Comparison of ENCODE assay signal across 9 mouse cellular contexts in the genomic region with DNA sequence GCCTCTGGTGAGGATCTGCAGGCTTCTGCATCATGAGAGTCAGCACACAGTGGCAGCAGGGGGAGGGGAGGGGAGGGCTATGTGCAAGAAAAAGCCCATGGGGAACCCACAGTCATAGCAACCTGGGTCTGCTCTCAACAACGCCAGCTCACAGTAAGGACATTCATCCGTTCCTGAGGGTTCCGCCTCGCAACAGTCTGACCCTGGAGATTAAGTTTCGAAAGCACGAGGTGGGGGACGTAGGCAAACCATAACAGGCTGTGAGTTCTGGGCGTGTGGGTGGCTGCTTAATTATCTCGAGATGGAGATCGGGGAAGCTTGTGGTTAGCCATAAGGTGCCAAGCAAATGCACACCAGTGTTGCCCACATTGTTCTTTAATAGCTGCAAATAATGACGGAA. TPM values are rescaled to one million over a fixed set of nuclear protein-coding genes. Genes with fewer than 3 reads are reported as not detected.
DNase-seq lines count a peak whose midpoint lies in the region; ATAC-seq and TF ChIP-seq lines count a peak whose summit lies in the region.
"Had no signal": no experiment of that assay in that cellular context is flagged by ENCODE, and none has a peak within 500 bp of the region (broad histone marks: within the 10 kb centered on the region; RNA-seq: fewer than 3 reads in every experiment).

No protein-coding gene starts in this region.

- no peak overlapping the region for H3K9ac ChIP-seq in forebrain, embryonic 14.5 days (ENCODE audit: low read length)
- no peak overlapping the region for H3K9ac ChIP-seq in limb, embryonic 14.5 days (ENCODE audit: low read depth, low read length, severe bottlenecking)
- H3K9ac ChIP-seq in lung, postnatal 0 days (replicated peaks; ENCODE audit: low read depth), result no peak overlapping the region

- H3K36me3 ChIP-seq in forebrain, embryonic 14.5 days (ENCODE audit: control insufficient read depth, insufficient read depth, low read length), result no peaks in the 10 kb centered on the region
- H3K36me3 ChIP-seq in limb, embryonic 14.5 days (ENCODE audit: control insufficient read depth, insufficient read depth, low read length), result no peaks in the 10 kb centered on the region
- H3K36me3 ChIP-seq in lung, postnatal 0 days (ENCODE audit: insufficient read depth, low read length), result no peaks in the 10 kb centered on the region
- H3K36me3 ChIP-seq: heart, embryonic 15.5 days had no signal

- H3K4me3 ChIP-seq in forebrain, embryonic 14.5 days (ENCODE audit: low read depth, low read length), result no peak overlapping the region
- H3K4me3 ChIP-seq in limb, embryonic 14.5 days (replicated peaks; ENCODE audit: low read length), result no peak overlapping the region
- H3K4me3 ChIP-seq in lung, postnatal 0 days (ENCODE audit: low read depth, low read length), result no peak overlapping the region
- H3K4me3 ChIP-seq: heart, embryonic 15.5 days had no signal

- TF ChIP-seq EP300 in lung, postnatal 0 days (IDR thresholded peaks at IDR 0.05), result no peak

- H3K4me2 ChIP-seq in forebrain, embryonic 14.5 days (ENCODE audit: low read length), result 0 out of 2 replicates have a peak overlapping the region, but pooled peaks have one; percentile 5
- H3K4me2 ChIP-seq in limb, embryonic 14.5 days (replicated peaks; ENCODE audit: low read depth, low read length, severe bottlenecking), result no peak overlapping the region
- no peak overlapping the region for H3K4me2 ChIP-seq in lung, postnatal 0 days (replicated peaks; ENCODE audit: low read depth, low read length)
- H3K4me2 ChIP-seq: heart, embryonic 15.5 days had no signal

- H3K9me3 ChIP-seq in forebrain, embryonic 14.5 days (replicated peaks; ENCODE audit: control insufficient read depth, low read length), result no peaks in the 10 kb centered on the region
- H3K9me3 ChIP-seq in limb, embryonic 14.5 days (ENCODE audit: control insufficient read depth, low read length), result no peaks in the 10 kb centered on the region
- H3K9me3 ChIP-seq in lung, postnatal 0 days (ENCODE audit: low read length), result no peaks in the 10 kb centered on the region
- H3K9me3 ChIP-seq: heart, embryonic 15.5 days had no signal

- H3K4me1 ChIP-seq in forebrain, embryonic 14.5 days (ENCODE audit: control insufficient read depth, insufficient read depth, low read length), result peaks cover 7% of the 10 kb centered on the region
- no peaks in the 10 kb centered on the region for H3K4me1 ChIP-seq in limb, embryonic 14.5 days (ENCODE audit: control insufficient read depth, insufficient read depth, low read length)
- no peaks in the 10 kb centered on the region for H3K4me1 ChIP-seq in lung, postnatal 0 days (ENCODE audit: insufficient read depth, low read depth, low read length)

- H3K27me3 ChIP-seq in forebrain, embryonic 14.5 days (replicated peaks; ENCODE audit: control insufficient read depth, insufficient read depth, low read length), result no peaks in the 10 kb centered on the region
- no peaks in the 10 kb centered on the region for H3K27me3 ChIP-seq in limb, embryonic 14.5 days (ENCODE audit: control insufficient read depth, insufficient read depth, low read length)
- H3K27me3 ChIP-seq in lung, postnatal 0 days (replicated peaks; ENCODE audit: insufficient read depth, low read length), result no peaks in the 10 kb centered on the region

- 27% methylated on average over 11 of the region's 11 CpGs for WGBS in forebrain, embryonic 14.5 days
- WGBS in limb, embryonic 14.5 days, result 38% methylated on average over 11 of the region's 11 CpGs
- WGBS in lung, postnatal 0 days, result 39% methylated on average over 11 of the region's 11 CpGs

- no peak overlapping the region for H3K27ac ChIP-seq in forebrain, embryonic 14.5 days (ENCODE audit: low read depth, low read length)
- no peak overlapping the region for H3K27ac ChIP-seq in limb, embryonic 14.5 days (replicated peaks; ENCODE audit: low read depth, low read length)
- H3K27ac ChIP-seq in lung, postnatal 0 days (ENCODE audit: low read length), result no peak overlapping the region
- H3K27ac ChIP-seq: heart, embryonic 15.5 days had no signal

- ATAC-seq in forebrain, embryonic 14.5 days, result no peak
- ATAC-seq in limb, embryonic 14.5 days (ENCODE audit: low FRiP score, low read depth), result no peak
- no peak for ATAC-seq in lung, postnatal 0 days

- no peak for TF ChIP-seq CTCF in lung, postnatal 0 days (IDR thresholded peaks at IDR 0.05)

- peak; percentile 5 for DNase-seq in right cerebral cortex, adult 18-20 months
- DNase-seq in right cerebral cortex, postnatal 4 days, result no peak
- DNase-seq in forebrain, embryonic 14.5 days (ENCODE audit: low spot score), result peak; percentile 42
- DNase-seq in limb, embryonic 14.5 days (ENCODE audit: low spot score), result peak; percentile 18
- DNase-seq in retina, postnatal 1 day, result peak; percentile 73
- DNase-seq in urinary bladder, adult 2 months (ENCODE audit: low spot score), result no peak
- no peak for DNase-seq in cerebellum, adult 9-11 months
- no peak for DNase-seq in lung, postnatal 0 days (ENCODE audit: low spot score)

- TF ChIP-seq POLR2A in limb, embryonic 14.5 days (IDR thresholded peaks at IDR 0.05; ENCODE audit: borderline replicate concordance, extremely low read depth, insufficient read depth, insufficient read length), result no peak

RNA-seq across cellular contexts. Expression of a gene that starts 34.5 kb away (rescaled TPM):
- 154 and 176 TPM in 2 replicates for polyA plus RNA-seq in forebrain, embryonic 14.5 days (2014; fragmentation: Nextera tagmentation; extraction: Ambion mirVana)
- 152 and 176 TPM in 2 replicates for polyA plus RNA-seq in limb, embryonic 14.5 days (2012; rRNA removed)
- polyA plus RNA-seq in limb, embryonic 14.5 days (2014; fragmentation: Nextera tagmentation; extraction: Ambion mirVana), result 227 and 255 TPM in 2 replicates
- polyA plus RNA-seq in urinary bladder, adult 2 months (2012; rRNA removed), result 116 and 146 TPM in 2 replicates
- polyA plus RNA-seq in lung, postnatal 0 days (2015; fragmentation: Nextera tagmentation; extraction: Ambion mirVana), result 144 and 151 TPM in 2 replicates

RNA-seq across cellular contexts. Expression of a gene that starts 42.3 kb away (rescaled TPM):
- 0.25 and 0.62 TPM in 2 replicates for polyA plus RNA-seq in forebrain, embryonic 14.5 days (2014; fragmentation: Nextera tagmentation; extraction: Ambion mirVana)
- 5.0 and 5.5 TPM in 2 replicates for polyA plus RNA-seq in limb, embryonic 14.5 days (2012; rRNA removed)
- polyA plus RNA-seq in limb, embryonic 14.5 days (2014; fragmentation: Nextera tagmentation; extraction: Ambion mirVana), result 4.0 and 5.0 TPM in 2 replicates
- 0.19 and 0.25 TPM in 2 replicates for polyA plus RNA-seq in urinary bladder, adult 2 months (2012; rRNA removed)
- 0.30 and 0.52 TPM in 2 replicates for polyA plus RNA-seq in lung, postnatal 0 days (2015; fragmentation: Nextera tagmentation; extraction: Ambion mirVana)

RNA-seq across cellular contexts. Expression of a gene that starts 58.0 kb away (rescaled TPM):
- 10.4 and 15.8 TPM in 2 replicates for polyA plus RNA-seq in forebrain, embryonic 14.5 days (2014; fragmentation: Nextera tagmentation; extraction: Ambion mirVana)
- polyA plus RNA-seq in limb, embryonic 14.5 days (2012; rRNA removed), result 28.9 and 34.0 TPM in 2 replicates
- 15.0 and 16.4 TPM in 2 replicates for polyA plus RNA-seq in limb, embryonic 14.5 days (2014; fragmentation: Nextera tagmentation; extraction: Ambion mirVana)
- polyA plus RNA-seq in urinary bladder, adult 2 months (2012; rRNA removed), result 10.4 and 11.1 TPM in 2 replicates
- polyA plus RNA-seq in lung, postnatal 0 days (2015; fragmentation: Nextera tagmentation; extraction: Ambion mirVana), result 5.9 and 6.3 TPM in 2 replicates

Comparison
In these comparisons a context has a peak if more than half of its experiments do, and no peak if none do; other contexts are left out.
1. DNase-seq: peak in right cerebral cortex, adult 18-20 months (single experiment), forebrain, embryonic 14.5 days (single experiment), limb, embryonic 14.5 days (single experiment) and retina, postnatal 1 day (single experiment); none in right cerebral cortex, postnatal 4 days (single experiment), urinary bladder, adult 2 months (single experiment), cerebellum, adult 9-11 months (single experiment) and lung, postnatal 0 days (single experiment).